Mouse (Mus musculus) stomach, postnatal 0 days (tissue): Measurements from ENCODE around the gene Tnc. TPM values are rescaled to one million over a fixed set of nuclear protein-coding genes. Genes with fewer than 3 reads are reported as not detected.
A peak's percentile ranks its signal among the peaks of the same experiment; 100 is the strongest.
"Not testable (repeated sequence)": the region's sequence is repeated elsewhere in the genome, so short reads cannot be mapped to it uniquely, and the experiment has no call there.

ENCODE experiments used
- ATAC-seq: fragments of 200-750 bp; cut with Nextera tagmentation; 2 replicates; pipeline ENCODE4 v1.8.0; 2017; ENCODE audit not compliant: low FRiP score, low TSS enrichment
- DNase-seq: peaks from one replicate; pipeline ENCODE4 v3.0.0-alpha.2; 2016; ENCODE audit warnings: low spot score
- H3K27ac ChIP-seq: fragments of 300-500 bp; sonication (generic); replicated peaks from 2 replicates; pipeline ENCODE4 v1.5.1; 2014; ENCODE audit warnings: mild to moderate bottlenecking, control low read depth
- H3K27me3 ChIP-seq: fragments of 300-500 bp; sonication (generic); 2 replicates; pipeline ENCODE4 v1.6.1; 2014; ENCODE audit warnings: low read length; ENCODE audit not compliant: control insufficient read depth, insufficient read depth
- H3K36me3 ChIP-seq: fragments of 300-500 bp; sonication (generic); 2 replicates; pipeline ENCODE4 v1.6.1; 2014; ENCODE audit warnings: low read length, mixed read lengths; ENCODE audit not compliant: control insufficient read depth, insufficient read depth
- H3K4me1 ChIP-seq: fragments of 300-500 bp; sonication (generic); replicated peaks from 2 replicates; pipeline ENCODE4 v1.6.1; 2014; ENCODE audit warnings: antibody characterized with exemption; ENCODE audit not compliant: control insufficient read depth, insufficient read depth
- H3K4me2 ChIP-seq: fragments of 300-500 bp; sonication (generic); replicated peaks from 2 replicates; pipeline ENCODE4 v1.6.1; 2014; ENCODE audit warnings: low read depth, mild to moderate bottlenecking, control low read depth, moderate library complexity
- H3K4me3 ChIP-seq: fragments of 300-500 bp; sonication (generic); 2 replicates; pipeline ENCODE4 v1.5.1; 2014; ENCODE audit warnings: low read depth, low read length, control low read depth
- H3K9ac ChIP-seq: fragments of 300-500 bp; sonication (generic); 2 replicates; pipeline ENCODE4 v1.6.1; 2014; ENCODE audit warnings: mild to moderate bottlenecking, low read length, control low read depth, mixed read lengths
- H3K9me3 ChIP-seq: fragments of 300-500 bp; sonication (generic); 2 replicates; pipeline ENCODE4 v1.6.1; 2016; ENCODE audit warnings: low read length; ENCODE audit not compliant: control insufficient read depth
- CTCF ChIP-seq: IDR thresholded peaks from 2 replicates; pipeline ENCODE4 v1.5.1; 2016; ENCODE audit warnings: antibody characterized with exemption, low read depth, mild to moderate bottlenecking, moderate library complexity
- EP300 ChIP-seq: optimal IDR thresholded peaks from 2 replicates; pipeline ENCODE3; 2016; ENCODE audit warnings: antibody characterized with exemption
- WGBS: fragments of 180-500 bp; shearing (Covaris S2); extraction: QIAGEN DNeasy Blood & Tissue Kit; methylation state at CpG from one replicate; pipeline ENCODE4 v1.1.7; 2014; 5-methylcytosine and 5-hydroxymethylcytosine counted together
- polyA plus RNA-seq: library from polyadenylated mRNA; unstranded; fragments of >200 nt; fragmentation: Nextera tagmentation; extraction: Ambion mirVana; gene quantifications from 2 replicates; pipeline ENCODE4 v1.2.1, GENCODE M21; 2015

Tnc gene
- polyA plus RNA-seq, 1 experiment from 2014 or later: 24.1 TPM

DNA sequence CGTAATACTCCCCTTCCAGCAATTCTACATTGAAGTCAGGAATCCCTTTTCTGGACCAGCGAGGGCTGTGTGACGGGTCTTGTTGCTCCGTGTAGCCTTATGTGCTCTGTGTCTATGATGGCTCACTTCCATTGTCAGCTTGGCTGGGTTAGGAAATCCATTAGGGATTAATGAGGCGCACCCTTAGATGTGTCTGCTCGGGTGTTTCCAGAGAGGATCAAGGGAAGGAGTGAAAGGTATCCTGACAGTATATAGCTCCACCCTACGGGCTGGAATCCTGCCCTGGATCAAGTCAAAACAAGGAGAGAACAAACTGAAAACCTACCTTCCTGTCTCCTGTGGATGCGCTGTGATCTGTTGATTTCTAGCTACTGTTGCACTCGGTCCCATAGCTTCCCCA is 96.8 kb downstream of the Tnc start:
- no peak overlapping the region for H3K4me3 ChIP-seq
- no peak overlapping the region for H3K27ac ChIP-seq
- no peaks in the 10 kb centered on the region for H3K36me3 ChIP-seq
- no peaks in the 10 kb centered on the region for H3K9me3 ChIP-seq
- 60% methylated on average over 9 of the region's 9 CpGs for WGBS
- H3K4me1 ChIP-seq: no peaks in the 10 kb centered on the region
- no peak for ATAC-seq
- no peak overlapping the region for H3K9ac ChIP-seq
- no peaks in the 10 kb centered on the region for H3K27me3 ChIP-seq
- no peak for DNase-seq
- H3K4me2 ChIP-seq: no peak overlapping the region
- no peak for TF ChIP-seq CTCF
- TF ChIP-seq EP300: no peak

DNA sequence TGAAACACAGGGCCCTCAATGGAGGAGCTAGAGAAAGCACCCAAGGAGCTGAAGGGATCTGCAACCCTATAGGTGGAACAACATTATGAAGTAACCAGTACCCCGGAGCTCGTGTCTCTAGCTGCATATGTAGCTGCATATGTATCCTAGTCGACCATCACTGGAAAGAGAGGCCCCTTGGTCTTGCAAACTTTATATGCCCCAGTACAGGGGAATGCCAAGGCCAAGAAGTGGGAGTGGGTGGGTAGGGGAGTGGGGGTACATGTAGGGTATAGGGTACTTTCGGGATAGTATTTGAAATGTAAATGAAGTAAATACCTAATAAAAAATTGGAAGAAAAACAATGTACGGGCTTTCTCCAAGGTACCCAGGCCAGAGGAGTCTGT is 98.1 kb downstream of the Tnc start:
- 86% methylated on average over 5 of the region's 5 CpGs for WGBS
- H3K9ac ChIP-seq, H3K36me3 ChIP-seq, H3K4me1 ChIP-seq, H3K9me3 ChIP-seq, ATAC-seq, H3K4me3 ChIP-seq, H3K27me3 ChIP-seq, H3K4me2 ChIP-seq, H3K27ac ChIP-seq, DNase-seq: not testable (repeated sequence)

DNA sequence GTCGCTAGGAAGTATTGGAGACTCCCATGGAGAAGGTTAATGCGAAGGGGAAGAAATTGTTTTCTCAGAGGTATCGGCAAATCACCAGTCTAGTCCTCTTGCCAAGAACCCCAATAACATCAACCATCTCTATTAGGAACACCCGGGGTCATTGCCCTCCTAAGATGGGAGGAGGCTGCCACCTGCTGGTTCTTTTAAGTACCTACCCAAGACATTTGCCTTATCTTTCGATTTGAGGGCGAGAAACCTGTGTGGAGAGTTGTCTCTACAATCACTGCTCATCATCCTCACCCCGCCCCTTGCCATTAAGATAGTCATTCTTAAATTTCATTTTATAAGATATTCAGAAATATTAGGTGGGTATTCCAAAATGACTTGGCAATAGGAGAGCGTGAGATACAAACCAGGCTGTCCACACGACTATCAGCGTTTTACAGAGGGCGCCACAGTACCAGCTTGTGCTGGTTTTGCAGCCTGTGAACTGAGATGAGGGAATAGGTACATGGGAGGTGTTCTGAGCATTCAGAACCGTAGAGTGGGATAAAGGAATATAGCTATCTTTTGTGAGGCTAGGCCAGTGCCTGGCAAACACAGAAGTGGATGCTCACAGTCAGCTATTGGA is 98.6 kb downstream of the Tnc start:
- Histone ChIP-seq H3K9ac (no peak overlapping the region), H3K36me3 (no peaks in the 10 kb centered on the region), H3K4me2 (0 out of 2 replicates have a peak overlapping the region, but pooled peaks have one; percentile 11), H3K4me3 (no peak overlapping the region), H3K27me3 (no peaks in the 10 kb centered on the region), H3K27ac (no peak overlapping the region), H3K4me1 (no peaks in the 10 kb centered on the region), H3K9me3 (no peaks in the 10 kb centered on the region)
- TF ChIP-seq CTCF (peak; percentile 88), EP300 (no peak)
- ATAC-seq: peak; percentile 56; the same call in 1 of the 2 replicates
- WGBS: 40% methylated on average over 12 of the region's 12 CpGs
- DNase-seq: peak; percentile 37

DNA sequence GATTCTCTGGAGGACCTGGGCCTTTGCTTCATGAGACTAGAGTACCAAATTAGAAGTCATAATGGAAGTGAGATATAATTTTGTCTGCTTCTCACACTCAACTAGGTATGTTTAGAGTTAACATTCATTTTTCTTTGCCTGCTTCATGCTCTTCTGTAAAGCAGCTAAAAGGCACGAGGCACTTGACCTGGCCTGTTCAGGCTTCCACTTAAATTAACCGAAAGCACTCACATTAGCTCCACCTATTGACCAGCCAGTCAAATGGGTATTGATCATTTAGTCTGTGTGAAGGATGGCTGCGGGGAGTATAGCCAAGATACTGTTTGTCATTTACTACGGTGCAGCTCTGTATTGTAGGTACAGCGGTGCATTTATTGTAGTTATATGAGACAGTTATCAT is 103.0 kb downstream of the Tnc start:
- TF ChIP-seq CTCF: no peak
- TF ChIP-seq EP300: no peak
- no peaks in the 10 kb centered on the region for H3K36me3 ChIP-seq
- no peaks in the 10 kb centered on the region for H3K27me3 ChIP-seq
- H3K9ac ChIP-seq: no peak overlapping the region
- DNase-seq (no peak), ATAC-seq (no peak)
- H3K4me1 ChIP-seq: no peaks in the 10 kb centered on the region
- WGBS: 59% methylated on average over 5 of the region's 5 CpGs
- H3K4me2 ChIP-seq: no peak overlapping the region
- no peaks in the 10 kb centered on the region for H3K9me3 ChIP-seq
- H3K4me3 ChIP-seq: no peak overlapping the region
- H3K27ac ChIP-seq: no peak overlapping the region

DNA sequence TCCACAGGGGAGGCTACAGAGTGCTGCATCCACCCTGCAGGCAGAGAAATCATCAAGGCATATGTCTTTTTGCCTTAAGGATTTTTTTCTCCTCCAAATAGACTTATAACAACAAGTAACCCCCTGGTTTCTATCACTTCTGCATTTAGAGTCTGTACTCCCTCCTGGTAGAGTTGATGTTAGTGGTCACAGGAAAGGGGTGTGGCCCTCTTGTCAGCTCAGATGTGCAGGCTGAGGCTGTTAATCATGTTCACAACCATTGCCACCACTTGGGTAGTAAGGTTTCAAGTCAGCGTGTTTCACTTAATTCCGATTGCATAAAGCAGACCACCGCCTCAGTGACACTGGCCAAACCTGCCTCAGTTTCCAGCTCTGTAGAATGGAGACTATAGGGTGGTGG is 103.9 kb downstream of the Tnc start:
- no peak overlapping the region for H3K9ac ChIP-seq
- no peak overlapping the region for H3K4me2 ChIP-seq
- WGBS: 89% methylated on average over 3 of the region's 3 CpGs
- H3K27ac ChIP-seq: no peak overlapping the region
- no peak for DNase-seq
- H3K27me3 ChIP-seq: no peaks in the 10 kb centered on the region
- H3K36me3 ChIP-seq: no peaks in the 10 kb centered on the region
- no peak overlapping the region for H3K4me3 ChIP-seq
- no peaks in the 10 kb centered on the region for H3K4me1 ChIP-seq
- ATAC-seq: no peak
- TF ChIP-seq CTCF: no peak
- TF ChIP-seq EP300: no peak
- no peaks in the 10 kb centered on the region for H3K9me3 ChIP-seq

DNA sequence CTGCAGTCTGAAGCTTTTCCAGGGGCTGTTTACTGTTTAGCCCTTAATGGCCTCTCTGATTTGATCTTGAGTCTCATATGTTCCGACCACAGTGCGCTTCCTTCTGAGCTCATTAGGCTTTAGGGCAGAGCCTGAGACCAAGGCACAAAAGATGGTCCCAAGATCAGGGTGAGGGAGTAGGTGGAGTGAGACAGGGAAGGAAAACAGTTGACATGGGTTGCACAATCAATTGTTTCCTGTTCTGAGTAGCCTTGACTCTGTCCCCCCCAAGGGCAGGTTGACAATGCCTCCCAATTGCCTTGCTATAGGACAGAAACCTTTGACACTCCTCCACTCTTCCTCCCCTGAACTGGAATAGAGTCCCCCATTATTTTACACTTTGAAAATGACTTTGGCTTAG is 105.4 kb downstream of the Tnc start:
- Histone ChIP-seq H3K27ac (no peak overlapping the region), H3K9ac (no peak overlapping the region), H3K4me2 (no peak overlapping the region), H3K4me3 (no peak overlapping the region), H3K27me3 (no peaks in the 10 kb centered on the region), H3K9me3 (no peaks in the 10 kb centered on the region), H3K4me1 (no peaks in the 10 kb centered on the region), H3K36me3 (no peaks in the 10 kb centered on the region)
- DNase-seq (no peak), ATAC-seq (no peak)
- WGBS: 93% methylated on average over 2 of the region's 2 CpGs
- TF ChIP-seq CTCF (no peak), EP300 (no peak)
